Mouse (Mus musculus) testis, adult 2 months (tissue): ENCODE measurements around the gene Hamp2.

ENCODE experiments used
- CTCF ChIP-seq: fragments of 200-500 bp; IDR thresholded peaks from 2 replicates; pipeline ENCODE4 v1.5.1; 2012; ENCODE audit warnings: low read depth, mild to moderate bottlenecking, inconsistent platforms, low read length, moderate library complexity; ENCODE audit not compliant: control insufficient read depth, insufficient read depth, insufficient replicate concordance
- POLR2A ChIP-seq: fragments of 200-500 bp; IDR thresholded peaks from 2 replicates; pipeline ENCODE4 v1.6.1; 2012; ENCODE audit warnings: low read depth, mild to moderate bottlenecking, inconsistent platforms, low read length, moderate library complexity; ENCODE audit not compliant: control insufficient read depth

GRCm38 (mm10) chr7:30920217-30920616 lies 4.3 kb downstream of the Hamp2 start:
- no peak for TF ChIP-seq CTCF
- TF ChIP-seq POLR2A, result no peak
